Mouse (Mus musculus): ENCODE measurements around the gene Pmm2. TPM values are rescaled to one million over a fixed set of nuclear protein-coding genes. Genes with fewer than 3 reads are reported as not detected.

Pmm2 gene
- polyA plus RNA-seq, 1 experiment from 2014 or later: 54.1 TPM

GRCm38 (mm10) chr16:8670041-8671035 lies 32.9 kb downstream of the Pmm2 start:
- H3K27me3 ChIP-seq: peaks cover 7% of the 10 kb centered on the region
- peak; percentile 4; the same call in 1 of the 2 replicates for ATAC-seq (ENCODE audit: insufficient number of reproducible peaks, insufficient read depth, low FRiP score, low TSS enrichment, low read depth)
- H3K27ac ChIP-seq: peak overlapping the region; percentile 91
- no peaks in the 10 kb centered on the region for H3K9me3 ChIP-seq
- peak overlapping the region; percentile 61 for H3K4me2 ChIP-seq
- peak overlapping the region; percentile 65 for H3K4me3 ChIP-seq (replicated peaks)
- H3K36me3 ChIP-seq: peaks cover 14% of the 10 kb centered on the region; the same call in 1 of the 2 replicates
- peak overlapping the region; percentile 71 for H3K9ac ChIP-seq (replicated peaks)
- 7% methylated on average over 15 of the region's 15 CpGs for WGBS
- H3K4me1 ChIP-seq (replicated peaks): peaks cover 46% of the 10 kb centered on the region

DNA sequence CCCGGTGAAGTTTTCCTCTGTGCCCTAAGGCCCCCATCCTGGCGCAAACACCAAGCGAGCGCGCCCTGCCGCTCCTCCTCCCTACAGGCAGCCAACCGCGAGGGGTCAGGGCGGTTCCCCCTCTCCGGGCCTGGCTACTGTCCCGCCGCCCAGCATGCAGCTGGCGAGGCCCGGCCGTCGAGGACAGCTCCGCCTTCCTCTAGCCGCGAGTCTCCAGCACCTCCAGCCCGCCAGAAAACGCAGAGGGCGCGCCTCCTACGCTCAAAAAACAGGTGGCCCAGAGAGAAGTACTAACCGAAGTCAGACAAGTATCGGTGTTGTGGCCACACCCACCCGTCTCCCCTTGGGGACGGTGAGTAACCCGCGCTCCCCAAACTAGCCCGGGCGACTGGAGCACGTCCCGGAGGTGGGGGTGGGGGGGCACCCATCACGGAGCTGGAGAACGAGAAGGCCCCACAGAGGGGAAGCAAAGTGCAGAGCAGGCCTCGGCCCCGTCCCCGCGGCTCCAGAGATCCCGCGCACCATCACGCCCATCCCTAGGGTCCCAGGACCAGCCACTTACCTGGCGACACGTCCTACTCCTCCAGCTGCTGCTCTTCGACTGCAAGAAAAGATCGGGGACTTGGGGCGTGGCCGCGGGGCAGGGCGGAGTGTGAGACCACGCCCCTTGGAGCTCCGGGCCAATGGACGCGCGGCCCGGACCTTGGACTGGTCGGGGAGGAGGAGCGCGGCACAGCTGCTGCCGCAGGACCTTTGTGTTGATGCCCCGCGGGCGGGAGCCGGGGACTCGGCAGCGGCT lies 34.3 kb downstream of the Pmm2 start, which contains the start of gene Carhsp1:
TSS of gene Carhsp1 (minus strand) at position 605 of the 799 bp plus-strand sequence.
- peak within 1 kb of the TSS; percentile 91 for H3K27ac ChIP-seq
- H3K4me1 ChIP-seq (replicated peaks): peaks cover 37% of the 10 kb centered on the region
- peaks cover 7% of the 10 kb centered on the region for H3K27me3 ChIP-seq
- peak within 1 kb of the TSS; percentile 61 for H3K4me2 ChIP-seq
- WGBS: under 1% methylated on average over 67 of the region's 67 CpGs
- H3K9me3 ChIP-seq: no peaks in the 10 kb centered on the region
- H3K9ac ChIP-seq (replicated peaks): peak within 1 kb of the TSS; percentile 71
- ATAC-seq (ENCODE audit: insufficient number of reproducible peaks, insufficient read depth, low FRiP score, low TSS enrichment, low read depth): peak; percentile 87
- 0 out of 2 replicates have a peak, but pooled peaks cover 4% of the 10 kb centered on the region for H3K36me3 ChIP-seq
- peak within 1 kb of the TSS; percentile 65 for H3K4me3 ChIP-seq (replicated peaks)

DNA sequence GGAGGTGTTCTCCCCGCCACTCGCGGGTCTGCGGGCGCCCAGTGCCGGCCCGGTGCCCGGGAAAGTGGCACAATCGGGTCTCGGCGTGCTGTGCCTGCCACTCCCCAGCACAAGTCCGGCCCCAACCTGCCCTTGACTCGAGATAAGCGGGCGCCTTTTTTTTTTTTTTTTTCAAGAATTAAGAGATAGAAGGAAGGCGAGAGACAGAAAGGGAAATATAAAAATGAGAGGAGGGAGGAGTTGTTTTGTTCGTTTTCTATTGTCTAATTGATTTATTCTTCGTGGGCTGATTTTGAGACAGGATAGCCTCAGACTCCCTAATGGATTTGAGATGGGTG lies 34.8 kb downstream of the Pmm2 start:
- H3K4me3 ChIP-seq (replicated peaks): peak overlapping the region; percentile 65
- no peak for ATAC-seq (ENCODE audit: insufficient number of reproducible peaks, insufficient read depth, low FRiP score, low TSS enrichment, low read depth)
- no peaks in the 10 kb centered on the region for H3K9me3 ChIP-seq
- H3K27ac ChIP-seq: no peak overlapping the region
- peaks cover 7% of the 10 kb centered on the region for H3K27me3 ChIP-seq
- WGBS: under 1% methylated on average over 18 of the region's 18 CpGs
- H3K36me3 ChIP-seq: 0 out of 2 replicates have a peak, but pooled peaks cover 4% of the 10 kb centered on the region
- H3K4me2 ChIP-seq: peak overlapping the region; percentile 61
- peak overlapping the region; percentile 71 for H3K9ac ChIP-seq (replicated peaks)
- peaks cover 37% of the 10 kb centered on the region for H3K4me1 ChIP-seq (replicated peaks)

GRCm38 (mm10) chr16:8672811-8673210 lies 35.3 kb downstream of the Pmm2 start:
- Histone ChIP-seq H3K9me3 (no peaks in the 10 kb centered on the region), H3K27me3 (peaks cover 7% of the 10 kb centered on the region), H3K4me3 (replicated peaks) (no peak overlapping the region), H3K9ac (replicated peaks) (no peak overlapping the region), H3K4me2 (peak overlapping the region; percentile 61; the same call in 1 of the 2 replicates), H3K4me1 (replicated peaks) (peaks cover 35% of the 10 kb centered on the region), H3K36me3 (0 out of 2 replicates have a peak, but pooled peaks cover 4% of the 10 kb centered on the region), H3K27ac (no peak overlapping the region)
- ATAC-seq (ENCODE audit: insufficient number of reproducible peaks, insufficient read depth, low FRiP score, low TSS enrichment, low read depth): no peak

DNA sequence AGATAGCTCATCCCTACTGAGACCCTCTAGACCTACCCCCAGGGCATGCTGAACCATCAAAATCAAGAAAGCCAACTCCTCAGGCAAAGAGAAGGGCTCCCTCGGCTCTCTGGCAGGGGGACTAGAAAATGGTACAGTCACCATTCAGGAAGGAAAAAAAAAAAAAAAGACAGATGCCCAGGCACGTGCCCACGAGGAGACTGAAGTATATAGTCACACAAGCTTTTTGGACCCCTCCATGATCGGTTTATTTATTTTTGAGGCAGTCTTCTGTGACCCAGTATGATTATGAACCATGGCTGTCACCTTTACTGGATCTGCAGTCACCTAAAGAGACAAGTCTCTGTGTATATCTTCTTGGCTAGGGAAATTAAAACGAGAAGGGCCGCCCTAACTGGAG lies 35.9 kb downstream of the Pmm2 start:
- Histone ChIP-seq H3K36me3 (0 out of 2 replicates have a peak, but pooled peaks cover 4% of the 10 kb centered on the region), H3K9me3 (no peaks in the 10 kb centered on the region), H3K9ac (replicated peaks) (no peak overlapping the region), H3K4me2 (no peak overlapping the region), H3K27ac (no peak overlapping the region), H3K27me3 (peaks cover 7% of the 10 kb centered on the region), H3K4me1 (replicated peaks) (peaks cover 30% of the 10 kb centered on the region), H3K4me3 (replicated peaks) (no peak overlapping the region)
- WGBS: 68% methylated on average over 6 of the region's 6 CpGs
- ATAC-seq (ENCODE audit: insufficient number of reproducible peaks, insufficient read depth, low FRiP score, low TSS enrichment, low read depth): no peak

DNA sequence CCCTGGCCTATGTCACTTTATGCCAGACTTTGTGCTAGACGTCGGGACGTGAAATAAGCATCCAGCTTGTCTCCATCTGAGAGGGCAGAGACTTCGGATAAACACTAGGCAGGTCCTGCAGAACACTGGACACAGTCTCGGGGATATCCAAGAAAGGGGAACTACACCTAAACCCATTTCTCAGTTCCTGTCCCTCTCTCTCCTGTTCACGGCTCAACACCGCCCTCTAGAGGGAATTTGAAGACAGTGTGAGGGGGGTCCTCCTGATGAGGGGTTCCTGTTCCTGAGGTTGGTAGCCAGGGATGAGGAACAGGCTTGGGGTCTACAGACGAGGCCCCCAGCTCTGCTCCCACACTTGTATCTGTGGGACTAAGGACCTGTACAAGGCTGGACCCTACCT lies 36.7 kb downstream of the Pmm2 start:
- Histone ChIP-seq H3K9ac (replicated peaks) (no peak overlapping the region), H3K27ac (no peak overlapping the region), H3K9me3 (no peaks in the 10 kb centered on the region), H3K27me3 (peaks cover 7% of the 10 kb centered on the region), H3K4me1 (replicated peaks) (peaks cover 21% of the 10 kb centered on the region), H3K4me2 (no peak overlapping the region), H3K36me3 (no peaks in the 10 kb centered on the region), H3K4me3 (replicated peaks) (no peak overlapping the region)
- WGBS: 3% methylated on average over 8 of the region's 8 CpGs
- ATAC-seq (ENCODE audit: insufficient number of reproducible peaks, insufficient read depth, low FRiP score, low TSS enrichment, low read depth): no peak

DNA sequence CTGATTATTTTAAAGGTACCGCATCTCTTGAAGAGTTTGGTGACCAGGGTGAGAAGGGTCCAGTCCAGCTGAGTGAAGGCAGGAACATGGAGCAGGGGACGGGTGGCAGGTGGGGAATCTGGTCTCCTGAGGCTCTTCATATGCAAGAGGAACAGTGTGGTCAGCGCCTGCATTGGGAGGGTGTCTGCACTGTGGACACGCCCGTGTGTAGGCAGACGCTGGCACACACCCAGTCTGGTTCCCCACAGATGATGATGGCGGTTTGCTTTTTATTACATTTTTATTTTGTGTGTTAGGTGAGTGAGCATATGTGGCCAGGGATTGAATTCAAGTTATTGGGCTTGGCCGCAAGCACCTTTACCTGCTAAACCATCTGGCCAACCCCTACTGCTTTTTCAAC lies 38.1 kb downstream of the Pmm2 start:
- Histone ChIP-seq H3K9ac (replicated peaks) (no peak overlapping the region), H3K4me1 (replicated peaks) (peaks cover 7% of the 10 kb centered on the region), H3K27me3 (peaks cover 7% of the 10 kb centered on the region), H3K36me3 (no peaks in the 10 kb centered on the region), H3K27ac (no peak overlapping the region), H3K9me3 (no peaks in the 10 kb centered on the region), H3K4me3 (replicated peaks) (no peak overlapping the region), H3K4me2 (no peak overlapping the region)
- WGBS: 74% methylated on average over 8 of the region's 8 CpGs
- ATAC-seq (ENCODE audit: insufficient number of reproducible peaks, insufficient read depth, low FRiP score, low TSS enrichment, low read depth): no peak

GRCm38 (mm10) chr16:8676228-8676627 lies 38.8 kb downstream of the Pmm2 start:
- Histone ChIP-seq H3K4me3 (replicated peaks) (no peak overlapping the region), H3K36me3 (no peaks in the 10 kb centered on the region), H3K4me2 (no peak overlapping the region), H3K4me1 (replicated peaks) (peaks cover under 1% of the 10 kb centered on the region; the same call in 1 of the 2 replicates), H3K27me3 (peaks cover 7% of the 10 kb centered on the region), H3K9ac (replicated peaks) (no peak overlapping the region), H3K27ac (no peak overlapping the region), H3K9me3 (no peaks in the 10 kb centered on the region)
- ATAC-seq (ENCODE audit: insufficient number of reproducible peaks, insufficient read depth, low FRiP score, low TSS enrichment, low read depth): no peak
- WGBS: 85% methylated on average over 2 of the region's 2 CpGs

GRCm38 (mm10) chr16:8676800-8677199 lies 39.3 kb downstream of the Pmm2 start:
- no peak overlapping the region for H3K9ac ChIP-seq (replicated peaks)
- no peak for ATAC-seq (ENCODE audit: insufficient number of reproducible peaks, insufficient read depth, low FRiP score, low TSS enrichment, low read depth)
- no peaks in the 10 kb centered on the region for H3K36me3 ChIP-seq
- no peak overlapping the region for H3K4me3 ChIP-seq (replicated peaks)
- no peak overlapping the region for H3K27ac ChIP-seq
- WGBS: 55% methylated on average over 4 of the region's 4 CpGs
- no peaks in the 10 kb centered on the region for H3K4me1 ChIP-seq (replicated peaks)
- no peak overlapping the region for H3K4me2 ChIP-seq
- H3K9me3 ChIP-seq: no peaks in the 10 kb centered on the region
- H3K27me3 ChIP-seq: peaks cover 7% of the 10 kb centered on the region

DNA sequence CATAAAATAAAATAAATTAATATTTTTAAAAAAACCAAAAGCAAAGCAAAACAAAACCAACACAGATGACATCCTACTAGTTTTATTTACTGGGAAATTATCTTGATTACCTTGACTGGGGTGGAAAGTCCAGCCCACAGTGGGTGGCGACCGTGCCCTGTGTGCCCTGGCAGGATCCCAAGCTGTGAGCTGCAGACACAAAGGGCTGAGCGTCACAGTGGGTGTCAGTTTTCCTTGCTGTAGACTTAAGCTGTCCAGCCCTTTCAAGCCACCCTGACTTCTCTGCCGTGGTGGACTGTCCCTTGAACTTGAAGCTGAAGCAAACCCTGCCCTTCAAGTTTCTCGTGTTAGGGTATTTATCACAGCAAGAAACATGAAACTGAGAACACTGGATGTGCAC lies 40.6 kb downstream of the Pmm2 start:
- WGBS: 74% methylated on average over 5 of the region's 5 CpGs
- Histone ChIP-seq H3K36me3 (no peaks in the 10 kb centered on the region), H3K27ac (no peak overlapping the region), H3K9ac (replicated peaks) (no peak overlapping the region), H3K27me3 (peaks cover 4% of the 10 kb centered on the region), H3K4me1 (replicated peaks) (no peaks in the 10 kb centered on the region), H3K4me2 (no peak overlapping the region), H3K9me3 (no peaks in the 10 kb centered on the region), H3K4me3 (replicated peaks) (no peak overlapping the region)
- ATAC-seq (ENCODE audit: insufficient number of reproducible peaks, insufficient read depth, low FRiP score, low TSS enrichment, low read depth): no peak

DNA sequence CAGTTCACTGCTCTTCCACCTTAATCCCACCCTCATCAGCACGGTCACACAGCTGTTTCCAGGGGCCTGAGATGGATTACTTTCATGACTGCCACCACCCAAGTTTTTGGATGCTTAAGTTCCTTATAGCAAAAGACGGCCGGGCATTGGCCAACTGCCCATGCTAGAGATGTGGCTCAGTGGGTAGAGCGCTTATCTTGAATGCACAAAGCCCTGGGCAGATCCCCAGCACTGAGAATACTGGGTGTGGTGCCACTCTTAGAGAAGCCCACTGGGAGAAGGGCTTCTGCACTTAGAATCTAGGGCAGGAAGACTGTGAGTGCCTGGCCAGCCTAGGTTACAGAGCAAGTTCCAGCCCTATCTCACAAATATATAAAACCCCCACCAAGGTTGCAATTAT lies 41.2 kb downstream of the Pmm2 start:
- Histone ChIP-seq H3K4me1 (replicated peaks) (no peaks in the 10 kb centered on the region), H3K27ac (no peak overlapping the region), H3K9ac (replicated peaks) (no peak overlapping the region), H3K4me2 (no peak overlapping the region), H3K4me3 (replicated peaks) (no peak overlapping the region), H3K36me3 (no peaks in the 10 kb centered on the region), H3K9me3 (no peaks in the 10 kb centered on the region), H3K27me3 (no peaks in the 10 kb centered on the region)
- no peak for ATAC-seq (ENCODE audit: insufficient number of reproducible peaks, insufficient read depth, low FRiP score, low TSS enrichment, low read depth)
- WGBS: 74% methylated on average over 4 of the region's 4 CpGs

Measured in limb, embryonic 12.5 days (tissue).